Mouse (Mus musculus): ENCODE measurements around the gene Txnrd1.

The Txnrd1 gene

GRCm38 (mm10) chr10:82866356-82866755 lies 32.6 kb downstream of the Txnrd1 start, which contains the start of gene Eid3:
TSS of gene Eid3 (plus strand) at chr10:82866626.
- peak; percentile 66 for DNase-seq (ENCODE audit: inconsistent ontology term)

- no peak for DNase-seq (ENCODE audit: inconsistent ontology term)
Observed at GRCm38 (mm10) chr10:82866832-82867231, 33.1 kb downstream of the Txnrd1 start.

DNA sequence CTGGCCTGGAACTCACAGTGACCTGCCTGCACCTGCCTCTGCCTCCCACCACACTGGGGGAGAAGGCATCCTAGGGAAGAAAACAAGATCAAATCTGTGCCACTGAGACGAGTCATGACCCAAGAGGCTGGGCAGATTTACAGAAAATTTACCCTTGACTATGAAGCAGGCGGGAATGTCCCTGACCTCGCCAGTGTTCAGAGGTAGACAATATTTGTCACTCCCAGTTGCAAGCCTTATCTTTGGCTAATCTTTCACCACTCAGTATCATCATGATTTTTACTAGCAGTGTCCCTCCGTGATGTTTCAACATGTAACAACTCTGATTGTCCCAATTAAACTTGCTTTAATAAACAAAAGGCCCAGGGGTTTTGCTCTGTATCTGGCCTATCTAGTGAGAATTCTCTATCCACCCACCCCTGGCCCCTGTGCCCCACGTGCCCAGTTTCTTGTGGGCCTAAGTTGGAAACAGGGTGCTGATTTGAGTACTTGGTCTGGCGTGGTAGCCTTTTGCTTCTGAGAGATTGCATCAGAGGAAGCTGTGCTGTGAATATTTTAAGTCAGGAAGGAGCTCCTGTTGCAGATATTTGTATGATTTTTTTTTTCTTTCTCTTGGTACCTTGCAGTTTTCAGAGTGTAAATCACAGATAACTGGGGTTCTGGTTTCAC lies 34.8 kb downstream of the Txnrd1 start:
- DNase-seq (ENCODE audit: inconsistent ontology term), result no peak

DNA sequence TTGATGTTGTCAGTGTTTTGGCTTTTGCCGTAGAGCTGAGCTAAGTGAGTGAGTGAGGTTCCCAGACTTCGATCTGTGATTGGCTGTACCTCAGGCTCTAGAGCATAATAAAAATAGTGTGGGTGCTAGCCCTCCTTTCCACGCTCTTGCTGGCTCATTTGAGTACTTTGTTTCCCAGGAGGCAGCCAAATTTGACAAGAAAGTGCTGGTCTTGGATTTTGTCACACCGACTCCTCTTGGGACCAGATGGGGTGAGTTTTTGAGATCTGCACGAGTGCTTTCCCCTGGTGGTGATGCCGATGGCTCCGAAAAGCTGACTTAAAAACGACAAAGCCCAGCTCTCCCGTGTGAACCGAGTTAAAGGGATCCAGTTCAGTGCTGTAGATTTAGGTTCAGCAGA lies 41.7 kb downstream of the Txnrd1 start:
- DNase-seq (ENCODE audit: inconsistent ontology term), result no peak

GRCm38 (mm10) chr10:82876076-82876796 lies 42.5 kb downstream of the Txnrd1 start:
- no peak for DNase-seq (ENCODE audit: inconsistent ontology term)

GRCm38 (mm10) chr10:82887354-82887753 lies 53.6 kb downstream of the Txnrd1 start:
- DNase-seq (ENCODE audit: inconsistent ontology term), result no peak

GRCm38 (mm10) chr10:82888576-82888975 lies 54.8 kb downstream of the Txnrd1 start:
- DNase-seq (ENCODE audit: inconsistent ontology term), result no peak

- DNase-seq (ENCODE audit: inconsistent ontology term), result peak; percentile 72
Observed at GRCm38 (mm10) chr10:82889447-82889973, 55.8 kb downstream of the Txnrd1 start.

DNA sequence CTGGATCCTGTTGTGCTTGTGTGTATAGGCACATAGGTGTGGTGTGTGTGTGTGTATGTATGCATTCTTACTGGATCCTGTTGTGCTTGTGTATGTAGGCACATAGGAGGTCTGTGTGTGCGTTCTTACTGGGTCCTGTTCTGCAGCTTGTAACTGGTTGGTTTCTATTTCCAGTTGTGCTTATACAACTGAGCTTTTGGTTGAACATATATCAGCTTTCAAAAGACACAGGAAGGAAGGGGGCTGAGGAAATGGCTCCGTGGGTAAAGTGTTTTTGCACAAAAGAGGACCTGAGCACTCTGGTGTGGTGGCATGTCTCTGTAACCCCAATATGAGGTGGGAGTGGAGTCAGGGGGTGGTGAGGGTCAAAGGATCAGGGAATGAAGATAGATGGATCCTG lies 57.2 kb downstream of the Txnrd1 start:
- DNase-seq (ENCODE audit: inconsistent ontology term), result no peak

GRCm38 (mm10) chr10:82891427-82891826 lies 57.7 kb downstream of the Txnrd1 start:
- no peak for DNase-seq (ENCODE audit: inconsistent ontology term)

DNA sequence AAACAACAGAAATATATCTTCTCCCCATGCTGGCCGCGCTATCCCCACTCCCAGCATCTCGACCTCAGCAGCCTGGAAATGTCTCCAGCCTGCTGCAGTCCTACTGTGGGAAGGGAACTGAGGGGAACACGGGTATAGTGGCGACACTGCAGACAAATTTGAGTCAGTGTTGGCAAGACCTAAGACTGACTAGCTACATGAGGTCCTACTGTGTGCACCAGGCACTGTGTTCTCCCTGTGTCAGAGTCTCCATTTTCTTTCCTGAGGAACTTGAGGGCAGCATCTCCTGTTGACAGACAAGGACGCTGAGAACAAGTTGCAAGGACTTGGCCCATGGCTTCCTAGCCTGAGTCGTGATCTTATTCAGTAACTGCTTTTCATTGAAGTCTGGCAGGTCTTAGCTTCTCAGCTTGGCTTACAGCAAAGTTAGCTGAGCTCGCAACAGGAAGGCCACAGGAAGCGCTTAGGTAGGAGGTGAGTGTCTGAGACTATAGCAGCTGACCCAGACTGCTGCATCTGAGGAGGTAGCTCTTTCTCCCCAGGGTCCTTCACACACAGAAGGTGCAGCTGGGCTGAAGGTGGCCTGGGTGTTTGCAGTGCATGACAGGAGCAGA lies 58.8 kb downstream of the Txnrd1 start:
- DNase-seq (ENCODE audit: inconsistent ontology term), result no peak

- DNase-seq (ENCODE audit: inconsistent ontology term), result peak; percentile 83
Observed at GRCm38 (mm10) chr10:82893872-82894650, 60.3 kb downstream of the Txnrd1 start.

- no peak for DNase-seq (ENCODE audit: inconsistent ontology term)
Observed at GRCm38 (mm10) chr10:82897936-82898335, 64.2 kb downstream of the Txnrd1 start.

GRCm38 (mm10) chr10:82898893-82899292 lies 65.1 kb downstream of the Txnrd1 start:
- DNase-seq (ENCODE audit: inconsistent ontology term), result no peak

- DNase-seq (ENCODE audit: inconsistent ontology term), result peak; percentile 36
Observed at GRCm38 (mm10) chr10:82899810-82900421, 66.2 kb downstream of the Txnrd1 start.

DNA sequence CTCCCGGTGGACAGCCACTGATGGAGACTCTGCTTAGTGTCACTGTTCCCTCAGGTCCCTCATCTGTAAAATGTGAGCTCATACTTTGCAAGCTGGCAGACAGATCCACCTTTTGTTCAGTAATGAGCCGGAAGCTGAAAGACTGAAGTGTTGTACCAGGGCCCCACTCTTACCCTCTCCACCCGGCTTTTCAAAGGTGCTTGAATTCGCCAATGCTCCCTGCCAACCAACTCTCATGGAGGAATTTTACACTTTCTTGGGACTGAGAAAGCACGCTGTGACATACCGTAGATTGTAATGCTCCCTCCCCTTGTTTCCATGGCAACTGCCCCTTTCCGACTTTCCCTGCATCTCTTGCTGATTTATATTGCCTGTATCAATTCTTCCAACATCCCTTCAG lies 66.8 kb downstream of the Txnrd1 start:
- DNase-seq (ENCODE audit: inconsistent ontology term), result peak; percentile 80

GRCm38 (mm10) chr10:82901436-82901835 lies 67.7 kb downstream of the Txnrd1 start:
- peak; percentile 68 for DNase-seq (ENCODE audit: inconsistent ontology term)

- no peak for DNase-seq (ENCODE audit: inconsistent ontology term)
Observed at GRCm38 (mm10) chr10:82908526-82908925, 74.8 kb downstream of the Txnrd1 start.

DNA sequence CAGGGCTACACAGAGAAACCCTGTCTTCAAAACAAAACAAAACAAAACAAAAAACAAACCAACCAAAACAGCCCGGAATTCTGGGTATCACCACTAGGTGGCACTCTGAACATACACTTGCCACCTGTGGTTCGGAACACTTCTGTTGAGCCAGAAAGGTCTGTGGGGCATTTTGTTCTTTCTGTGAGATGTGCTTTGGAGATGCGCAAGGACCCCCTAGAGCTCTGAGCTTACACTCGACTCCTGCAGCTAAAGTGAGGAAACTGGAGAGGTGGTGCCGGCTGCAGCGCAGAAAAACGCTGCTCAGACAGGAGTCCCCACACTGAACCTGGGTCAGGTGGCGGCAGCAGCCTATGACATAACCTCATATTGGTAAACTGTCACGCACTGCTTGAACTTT lies 75.6 kb downstream of the Txnrd1 start:
- DNase-seq (ENCODE audit: inconsistent ontology term), result peak; percentile 52

GRCm38 (mm10) chr10:82910198-82910597 lies 76.4 kb downstream of the Txnrd1 start:
- no peak for DNase-seq (ENCODE audit: inconsistent ontology term)

GRCm38 (mm10) chr10:82913238-82913637 lies 79.5 kb downstream of the Txnrd1 start:
- DNase-seq (ENCODE audit: inconsistent ontology term), result no peak

Data from Muller cell, postnatal 12 days (primary cell).